ENCODE assay signal across 8 mouse cellular contexts in genomic region chr17:45574129-45574761, GRCm38 (mm10). TPM values are rescaled to one million over a fixed set of nuclear protein-coding genes. Genes with fewer than 3 reads are reported as not detected.
A peak's percentile ranks its signal among the peaks of the same experiment; 100 is the strongest.
DNase-seq lines count a peak whose midpoint lies in the region; ATAC-seq and TF ChIP-seq lines count a peak whose summit lies in the region.

No protein-coding gene starts in this region.

- peaks cover 38% of the 10 kb centered on the region for H3K36me3 ChIP-seq in G1E (replicated peaks)
- peaks cover 28% of the 10 kb centered on the region for H3K36me3 ChIP-seq in hindbrain, embryonic 14.5 days (replicated peaks; ENCODE audit: control insufficient read depth, insufficient read depth)
- peaks cover 22% of the 10 kb centered on the region for H3K36me3 ChIP-seq in lung, postnatal 0 days (ENCODE audit: insufficient read depth, low read length)

- no peak for TF ChIP-seq EP300 in lung, postnatal 0 days (IDR thresholded peaks at IDR 0.05)

- 3% methylated on average over 17 of the region's 17 CpGs for WGBS in hindbrain, embryonic 14.5 days
- WGBS in lung, postnatal 0 days, result 7% methylated on average over 16 of the region's 17 CpGs

- H3K4me2 ChIP-seq in hindbrain, embryonic 14.5 days (replicated peaks), result peak overlapping the region; percentile 80
- H3K4me2 ChIP-seq in lung, postnatal 0 days (replicated peaks; ENCODE audit: low read depth, low read length), result peak overlapping the region; percentile 86

- H3K9ac ChIP-seq in hindbrain, embryonic 14.5 days, result peak overlapping the region; percentile 99
- peak overlapping the region; percentile 64 for H3K9ac ChIP-seq in lung, postnatal 0 days (replicated peaks; ENCODE audit: low read depth)

- TF ChIP-seq CTCF in G1E (IDR thresholded peaks at IDR 0.05; ENCODE audit: low read depth, low read length), result no peak
- TF ChIP-seq CTCF in lung, postnatal 0 days (IDR thresholded peaks at IDR 0.05), result no peak

- H3K4me1 ChIP-seq in G1E (ENCODE audit: insufficient read depth, low read depth, low read length), result peaks cover 61% of the 10 kb centered on the region
- peaks cover 23% of the 10 kb centered on the region for H3K4me1 ChIP-seq in hindbrain, embryonic 14.5 days (replicated peaks; ENCODE audit: control insufficient read depth, insufficient read depth, low read length)
- peaks cover 2% of the 10 kb centered on the region; the same call in 1 of the 2 replicates for H3K4me1 ChIP-seq in lung, postnatal 0 days (ENCODE audit: insufficient read depth, low read depth, low read length)

- H3K9me3 ChIP-seq in G1E (replicated peaks), result no peaks in the 10 kb centered on the region
- no peaks in the 10 kb centered on the region for H3K9me3 ChIP-seq in hindbrain, embryonic 14.5 days (ENCODE audit: control insufficient read depth, low read length)
- no peaks in the 10 kb centered on the region for H3K9me3 ChIP-seq in lung, postnatal 0 days (ENCODE audit: low read length)

- ATAC-seq in G1E (ENCODE audit: extremely low read depth, insufficient number of reproducible peaks, low FRiP score, poor library complexity, severe bottlenecking), result peak; percentile 41
- peak; percentile 58 for ATAC-seq in hindbrain, embryonic 14.5 days (ENCODE audit: low FRiP score)
- ATAC-seq in lung, postnatal 0 days, result peak; percentile 37

- H3K4me3 ChIP-seq in G1E (ENCODE audit: low read depth, low read length), result peak overlapping the region; percentile 92
- peak overlapping the region; percentile 89 for H3K4me3 ChIP-seq in hindbrain, embryonic 14.5 days (replicated peaks; ENCODE audit: low read length)
- H3K4me3 ChIP-seq in lung, postnatal 0 days (ENCODE audit: low read depth, low read length), result peak overlapping the region; percentile 96

- peak overlapping the region; percentile 98 for H3K27ac ChIP-seq in hindbrain, embryonic 14.5 days
- peak overlapping the region; percentile 97 for H3K27ac ChIP-seq in lung, postnatal 0 days (ENCODE audit: low read length)

- DNase-seq in G1E (ENCODE audit: low spot score), result peak; percentile 74
- DNase-seq in cerebellum, adult 9-11 months, result peak; percentile 93
- DNase-seq in frontal cortex, postnatal 14 days (ENCODE audit: low spot score in 2 of 2), result peak; percentile 78 to 81
- DNase-seq in hindbrain, embryonic 14.5 days (ENCODE audit: low spot score), result peak; percentile 76
- peak; percentile 63 to 80 for DNase-seq in layer of hippocampus, postnatal 25 days (ENCODE audit: extremely low spot score in 1 of 2, low spot score in 1 of 2)
- DNase-seq in lung, postnatal 0 days (ENCODE audit: low spot score), result peak; percentile 88
- peak; percentile 55 for DNase-seq in ovary, postnatal 14 days (ENCODE audit: low spot score)
- DNase-seq in thymus, postnatal 36 days, result peak; percentile 81 to 85

- no peaks in the 10 kb centered on the region for H3K27me3 ChIP-seq in G1E (ENCODE audit: insufficient read depth, low read length)
- no peaks in the 10 kb centered on the region for H3K27me3 ChIP-seq in hindbrain, embryonic 14.5 days (ENCODE audit: control insufficient read depth, insufficient read depth, low read length)
- no peaks in the 10 kb centered on the region for H3K27me3 ChIP-seq in lung, postnatal 0 days (replicated peaks; ENCODE audit: insufficient read depth, low read length)

RNA-seq across cellular contexts. Expression of gene Hsp90ab1, which starts 1.2 kb away (rescaled TPM):
- total RNA-seq in G1E (2014; fragmentation: Nextera tagmentation), result 1,427 and 1,464 TPM in 2 replicates
- 1,152 and 1,547 TPM in 2 replicates for total RNA-seq in G1E (2017)
- 681 and 1,104 TPM in 2 replicates for polyA plus RNA-seq in G1E (2012)
- 1,324 and 1,355 TPM in 2 replicates for polyA plus RNA-seq in hindbrain, embryonic 14.5 days (2014; fragmentation: Nextera tagmentation; extraction: Ambion mirVana)
- 1,000 to 10,000 TPM; 1,671 to 1,815 TPM for total RNA-seq in layer of hippocampus, postnatal 25 days (2021)
- polyA plus RNA-seq in lung, postnatal 0 days (2015; fragmentation: Nextera tagmentation; extraction: Ambion mirVana), result 607 and 696 TPM in 2 replicates

RNA-seq across cellular contexts. Expression of gene Slc35b2, which starts 10.6 kb away (rescaled TPM):
- 46.5 and 60.9 TPM in 2 replicates for total RNA-seq in G1E (2014; fragmentation: Nextera tagmentation)
- total RNA-seq in G1E (2017), result 65.9 and 77.1 TPM in 2 replicates
- 24.6 and 24.9 TPM in 2 replicates for polyA plus RNA-seq in G1E (2012)
- 83.1 and 84.2 TPM in 2 replicates for polyA plus RNA-seq in hindbrain, embryonic 14.5 days (2014; fragmentation: Nextera tagmentation; extraction: Ambion mirVana)
- total RNA-seq in layer of hippocampus, postnatal 25 days (2021), result 10 to 100 TPM; 36.1 to 38.7 TPM
- 84.8 and 85.1 TPM in 2 replicates for polyA plus RNA-seq in lung, postnatal 0 days (2015; fragmentation: Nextera tagmentation; extraction: Ambion mirVana)

RNA-seq across cellular contexts. Expression of gene Nfkbie, which starts 18.7 kb away (rescaled TPM):
- total RNA-seq in G1E (2014; fragmentation: Nextera tagmentation) (5.1 and 5.9 TPM in 2 replicates), G1E (2017) (11.0 and 11.1 TPM in 2 replicates)
- polyA plus RNA-seq in G1E (2012), result 8.6 and 9.2 TPM in 2 replicates
- 4.3 and 4.7 TPM in 2 replicates for polyA plus RNA-seq in hindbrain, embryonic 14.5 days (2014; fragmentation: Nextera tagmentation; extraction: Ambion mirVana)
- 1 to 10 TPM; 2.6 to 3.2 TPM for total RNA-seq in layer of hippocampus, postnatal 25 days (2021)
- polyA plus RNA-seq in lung, postnatal 0 days (2015; fragmentation: Nextera tagmentation; extraction: Ambion mirVana), result 2.4 and 5.0 TPM in 2 replicates

RNA-seq across cellular contexts. Expression of gene Tmem151b, which starts 24.8 kb away (rescaled TPM):
- total RNA-seq in G1E (2014; fragmentation: Nextera tagmentation) (not detected in 2 replicates), G1E (2017) (under 0.01 TPM in 1 of 2 replicates, not detected in the other)
- polyA plus RNA-seq in G1E (2012), result not detected in 2 replicates
- 15.7 and 16.8 TPM in 2 replicates for polyA plus RNA-seq in hindbrain, embryonic 14.5 days (2014; fragmentation: Nextera tagmentation; extraction: Ambion mirVana)
- total RNA-seq in layer of hippocampus, postnatal 25 days (2021), result 100 to 1,000 TPM; 113 to 114 TPM
- 0.07 and 0.12 TPM in 2 replicates for polyA plus RNA-seq in lung, postnatal 0 days (2015; fragmentation: Nextera tagmentation; extraction: Ambion mirVana)

RNA-seq across cellular contexts. Expression of gene Slc29a1, which starts 25.2 kb away (rescaled TPM):
- 107 and 116 TPM in 2 replicates for total RNA-seq in G1E (2014; fragmentation: Nextera tagmentation)
- 93.5 and 118 TPM in 2 replicates for total RNA-seq in G1E (2017)
- 143 and 207 TPM in 2 replicates for polyA plus RNA-seq in G1E (2012)
- 41.5 and 42.7 TPM in 2 replicates for polyA plus RNA-seq in hindbrain, embryonic 14.5 days (2014; fragmentation: Nextera tagmentation; extraction: Ambion mirVana)
- total RNA-seq in layer of hippocampus, postnatal 25 days (2021), result 10 to 100 TPM; 19.0 to 19.9 TPM
- 99.8 and 120 TPM in 2 replicates for polyA plus RNA-seq in lung, postnatal 0 days (2015; fragmentation: Nextera tagmentation; extraction: Ambion mirVana)

Comparison
In these comparisons a context has a peak if more than half of its experiments do, and no peak if none do; other contexts are left out.
1. Peak in every context shown above with its lines: DNase-seq, ATAC-seq, H3K4me3 ChIP-seq and H3K27ac ChIP-seq.